Mouse (Mus musculus) T-helper 2 cell (primary cell): ENCODE results near the gene Zfp420.
"Not testable (repeated sequence)": the region's sequence is repeated elsewhere in the genome, so short reads cannot be mapped to it uniquely, and the experiment has no call there.

Experiments
- in situ Hi-C: fragments of 300-600 bp; cut with MboI, MseI; formaldehyde crosslinking; loops from one replicate; pipeline ENCODE4 v1.15.1; 2025; ENCODE audit warnings: high pct_unique_total_duplicates

The Zfp420 gene

DNA sequence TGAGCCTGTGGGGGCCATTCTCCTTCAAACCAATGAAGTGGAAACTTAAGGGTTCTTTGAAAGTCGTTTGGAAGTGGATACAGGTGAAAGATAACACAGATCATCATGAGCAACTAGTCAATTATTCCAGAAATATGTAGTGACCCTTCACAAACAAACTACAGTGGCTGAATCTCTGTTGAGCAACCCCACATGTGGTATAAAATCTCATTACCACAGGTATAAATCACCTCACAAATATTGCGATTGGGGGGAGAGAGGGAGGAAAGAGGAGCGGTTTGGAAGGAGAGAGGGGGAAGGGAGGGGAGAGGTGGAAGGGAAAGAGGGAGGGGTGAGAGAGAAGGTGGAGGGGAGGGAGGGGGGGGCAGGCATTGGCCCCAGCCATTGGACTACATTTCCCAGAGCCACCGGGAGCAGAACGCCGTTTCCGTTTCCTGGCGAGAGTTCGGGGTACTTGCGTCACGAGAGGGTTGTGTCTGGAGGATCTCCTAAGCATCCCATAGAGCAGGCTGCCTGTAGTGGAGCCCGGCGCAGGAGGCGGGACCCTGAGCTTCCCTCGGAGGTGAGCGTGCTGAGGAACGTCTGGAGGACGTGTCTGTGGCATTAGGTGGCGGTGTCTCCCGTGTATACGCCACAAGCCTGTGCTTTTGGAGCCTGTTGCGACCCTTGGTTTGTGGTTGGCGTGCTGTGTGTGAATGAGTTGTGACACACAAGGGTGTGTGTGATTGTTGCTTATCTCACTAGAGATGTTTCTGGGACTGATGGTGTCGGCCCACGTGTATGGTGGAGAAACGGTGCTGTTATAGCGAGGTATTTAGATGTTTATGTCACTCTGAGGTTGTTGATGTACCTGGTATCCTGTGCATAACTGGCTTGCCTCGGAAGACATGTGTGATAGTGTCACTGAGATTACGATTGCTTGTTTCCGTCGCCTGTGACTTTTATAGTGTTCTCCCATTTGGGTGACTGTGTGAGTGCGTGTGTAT lies at the start of gene Zfp420:
Zfp420 (plus strand) TSS at position 448 of the 986 bp plus-strand sequence.
- in situ Hi-C loops, result loop anchor here (5.0 kb wide), 3 partner anchors 38 to 92 kb away; partner anchors contain the start of genes Zfp27, Zfp383 and Zfp74

DNA sequence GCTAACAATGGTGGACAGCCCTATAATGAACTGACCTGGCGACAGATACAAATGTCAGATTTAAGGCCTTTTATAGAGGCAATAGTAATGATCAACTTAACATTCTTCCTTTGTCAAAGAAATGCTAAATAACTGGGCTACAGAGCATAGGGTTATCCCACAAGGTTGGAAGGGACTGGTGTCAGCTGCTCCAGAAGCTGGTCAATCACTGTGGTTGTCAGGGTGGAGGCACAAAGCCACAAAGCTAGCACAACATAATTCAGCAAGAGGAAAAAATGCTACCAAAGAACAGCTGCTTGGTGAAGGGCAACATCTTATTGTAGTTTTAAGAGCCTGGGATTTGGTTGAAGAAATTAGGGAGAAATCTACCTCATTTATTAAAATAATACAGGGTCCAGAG lies 47.5 kb upstream of the Zfp420 start:
- in situ Hi-C loops, result loop anchor here (5.0 kb wide), 1 partner anchor 45 kb away; the partner anchor contains the start of gene Zfp84

DNA sequence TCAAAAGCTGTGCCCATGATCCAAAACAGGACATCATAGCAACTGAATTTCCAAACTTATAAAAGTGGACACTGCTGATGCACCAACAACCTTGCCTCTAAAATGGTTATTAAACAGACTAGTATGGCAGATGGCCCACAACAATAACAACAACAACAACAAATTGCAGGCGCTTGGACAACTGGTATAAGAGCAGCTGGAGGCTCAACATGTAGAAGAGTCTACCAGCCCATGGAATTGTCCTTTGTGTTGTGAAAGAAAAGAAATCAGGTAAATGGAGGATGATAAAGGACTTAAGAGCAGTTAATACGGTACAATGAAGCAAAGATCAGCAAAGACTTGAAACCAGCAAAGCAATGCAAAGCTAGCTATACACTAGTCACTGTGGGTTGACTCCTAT lies 45.4 kb upstream of the Zfp420 start:
- in situ Hi-C loops, result loop anchor here (5.0 kb wide), 1 partner anchor 47 kb away; the partner anchor contains the start of gene Zfp84

DNA sequence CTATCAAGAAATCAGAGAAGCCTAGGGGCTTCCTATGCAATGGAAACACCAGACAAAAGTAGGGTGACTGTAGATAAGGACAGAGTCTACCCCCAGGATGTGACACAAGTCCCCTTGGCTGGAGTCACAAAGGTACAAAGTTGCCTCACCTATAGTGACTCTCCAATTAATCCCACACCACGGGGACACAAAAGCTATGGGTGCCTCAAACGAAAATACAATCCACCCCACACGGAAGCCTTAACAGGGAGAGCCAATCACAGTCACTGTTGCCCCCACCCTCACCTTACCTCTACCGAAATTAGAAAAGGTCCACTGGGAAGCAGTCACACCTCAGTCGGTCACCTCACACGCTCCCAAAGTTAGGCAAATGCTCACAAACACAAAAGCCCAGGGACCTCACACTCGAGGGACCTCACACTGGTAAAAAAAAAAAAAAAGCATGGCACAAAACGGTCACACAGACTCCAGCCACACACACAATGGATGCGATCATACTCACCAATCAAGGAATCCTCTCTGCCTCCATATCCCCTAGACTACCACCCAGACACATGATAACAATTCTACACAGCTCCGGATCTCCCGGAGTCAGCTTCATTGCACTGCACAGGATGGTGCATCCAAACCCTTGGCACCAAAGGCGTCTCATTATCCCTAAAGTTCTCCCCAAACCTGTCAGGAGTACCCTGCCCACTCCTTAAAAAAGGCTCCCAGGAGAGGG lies 44.6 kb upstream of the Zfp420 start:
- in situ Hi-C loops, result no loop called here

DNA sequence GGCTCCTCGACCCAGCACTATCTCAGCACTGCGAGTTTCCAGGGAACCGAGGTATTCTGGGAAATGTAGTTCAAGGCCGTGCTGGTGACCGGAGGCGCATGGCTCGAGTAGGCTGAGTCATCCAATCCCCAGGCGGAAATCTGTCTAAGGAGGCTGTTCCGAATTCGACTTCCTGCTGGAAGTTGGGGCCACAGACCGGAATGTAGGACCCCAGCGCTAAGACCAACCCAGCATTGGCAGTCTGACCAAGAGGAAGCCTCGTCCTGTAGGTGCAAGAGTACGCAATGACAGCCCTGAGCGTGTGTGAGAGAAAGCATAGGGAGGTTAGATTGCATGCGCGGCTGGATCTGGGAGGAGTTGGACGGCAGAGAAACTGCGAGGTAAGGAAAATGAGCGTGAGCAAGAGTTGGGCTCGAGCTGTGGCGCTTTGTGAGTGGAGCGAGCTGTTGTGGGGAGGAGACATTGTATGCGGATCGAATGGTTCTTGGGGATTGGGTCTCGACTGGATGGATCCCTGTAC lies 43.8 kb upstream of the Zfp420 start, which contains the start of gene Zfp790:
Zfp790 (plus strand) TSS at position 205 of the 520 bp plus-strand sequence.
- in situ Hi-C loops, result no loop called here

DNA sequence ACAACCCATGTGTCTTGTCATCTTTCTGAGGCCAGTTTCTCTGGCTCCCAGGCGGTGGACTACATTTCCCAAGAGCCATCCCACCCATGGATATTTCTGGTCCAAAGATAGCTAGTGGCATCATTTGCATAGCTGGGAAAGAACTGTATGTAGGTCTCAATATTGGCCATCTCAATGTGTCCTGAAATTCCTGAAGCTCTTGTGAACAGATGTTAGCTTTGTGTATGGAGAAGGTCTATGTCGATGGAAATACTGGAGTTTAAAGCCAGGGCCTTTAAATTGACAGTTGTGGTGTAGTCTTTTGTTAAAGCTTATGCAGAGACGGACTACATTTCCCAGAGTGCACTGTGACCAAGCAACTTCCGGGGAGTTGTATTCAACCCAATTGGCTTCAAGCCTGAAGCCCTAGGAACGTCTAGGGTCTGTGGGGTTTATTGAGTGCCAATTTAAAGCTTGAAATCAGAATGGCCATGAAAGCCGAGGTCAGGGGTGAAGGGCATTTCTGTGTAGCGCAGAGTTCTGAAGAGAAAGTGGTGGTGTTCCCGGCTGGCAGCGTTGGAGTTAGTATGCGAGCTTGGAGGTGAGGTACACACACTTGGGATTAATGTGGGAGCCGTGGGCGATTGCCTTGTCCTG lies 41.0 kb upstream of the Zfp420 start:
- in situ Hi-C loops, result no loop called here

DNA sequence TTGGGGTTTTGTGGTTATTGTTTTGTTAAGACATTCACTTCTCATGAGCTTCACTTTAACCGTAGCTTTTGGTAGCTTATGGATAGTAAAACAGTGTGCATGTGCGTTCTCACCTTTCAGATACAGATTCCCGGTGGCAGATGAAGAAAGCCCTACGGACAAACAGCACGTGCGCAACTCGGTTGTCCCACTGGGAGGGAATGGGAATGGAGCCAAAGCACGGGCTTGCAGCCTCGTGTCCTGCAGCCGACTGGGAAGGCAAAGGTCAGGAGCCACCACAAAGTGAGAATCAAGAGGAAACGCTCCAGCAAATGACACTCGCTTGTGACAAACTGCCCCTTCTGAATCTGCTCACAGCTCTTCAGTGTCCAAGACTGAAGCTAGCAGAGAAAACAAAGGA lies 31.8 kb upstream of the Zfp420 start:
- in situ Hi-C loops, result no loop called here

DNA sequence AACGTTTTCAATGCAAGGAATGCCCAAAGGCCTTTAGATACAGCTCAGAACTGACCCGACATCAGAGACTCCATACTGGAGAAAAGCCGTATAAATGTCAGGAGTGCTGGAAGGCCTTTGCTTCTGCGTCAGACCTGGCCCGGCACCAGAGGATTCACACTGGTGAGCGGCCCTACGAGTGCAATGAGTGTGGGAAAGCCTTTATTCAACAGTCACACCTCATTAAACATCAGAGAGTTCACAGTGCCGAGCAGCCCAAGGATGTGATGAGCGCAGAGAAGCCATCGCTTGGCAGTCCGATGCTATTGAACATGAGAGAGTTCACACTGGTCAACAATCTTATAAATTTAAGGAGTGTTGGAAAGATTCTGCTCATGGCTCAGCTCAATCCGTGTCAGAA lies 30.0 kb upstream of the Zfp420 start:
- in situ Hi-C loops, result no loop called here

DNA sequence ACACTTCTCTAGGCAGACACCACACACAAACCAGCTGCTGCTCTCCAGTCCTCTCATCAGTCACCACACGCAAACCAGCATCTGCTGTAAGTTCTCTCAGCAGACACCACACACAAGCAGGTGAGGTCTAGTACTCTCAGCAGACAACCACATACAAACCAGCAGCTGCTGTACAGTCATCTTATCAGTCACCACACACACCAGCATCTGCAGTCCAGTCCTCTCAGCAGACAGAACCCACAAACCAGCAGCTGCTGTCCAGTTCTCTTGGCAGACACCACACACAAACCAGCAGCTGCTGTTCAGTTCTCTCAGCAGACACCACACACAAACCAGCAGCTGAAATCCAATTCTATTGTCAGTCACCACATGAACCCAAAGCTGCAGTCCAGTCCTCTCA lies 23.0 kb upstream of the Zfp420 start:
- in situ Hi-C loops, result no loop called here

DNA sequence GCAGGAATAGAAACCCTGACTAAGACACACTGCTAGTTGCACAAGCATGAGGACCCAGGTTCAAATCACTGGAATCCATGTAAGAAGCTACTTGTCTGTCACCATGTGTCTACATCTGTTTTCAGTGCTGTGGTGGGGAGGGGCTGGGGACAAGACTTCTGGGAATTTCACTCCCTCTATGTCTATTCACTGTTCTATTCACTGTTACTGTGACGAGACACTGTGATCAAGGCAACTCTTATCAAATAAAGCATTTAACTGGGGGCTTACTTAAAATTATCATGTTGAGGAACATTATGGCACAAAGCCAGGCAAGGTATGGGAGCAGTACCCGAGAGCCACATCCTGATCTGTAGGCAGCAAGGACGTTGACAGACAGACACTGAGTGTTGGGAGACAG lies 20.5 kb upstream of the Zfp420 start:
- in situ Hi-C loops, result no loop called here

DNA sequence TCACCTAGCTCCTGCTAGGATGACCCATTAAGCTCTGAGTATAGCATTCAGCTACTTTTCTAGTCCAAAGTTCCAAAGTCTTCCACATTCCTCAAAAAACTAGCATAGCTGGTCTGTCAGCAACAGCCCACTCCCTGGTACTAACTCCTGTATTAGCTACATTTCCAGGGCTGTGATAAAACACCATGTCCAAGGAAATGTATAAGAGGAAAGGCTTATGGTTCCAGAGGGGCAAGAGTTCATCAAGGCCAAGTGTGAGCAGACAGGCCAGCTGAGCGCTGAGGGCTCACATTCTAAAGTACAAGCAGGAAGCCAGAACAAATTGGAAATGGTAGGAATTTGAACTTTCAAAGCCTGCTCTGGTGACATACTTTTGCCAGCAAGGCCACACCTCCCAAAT lies 17.7 kb upstream of the Zfp420 start:
- in situ Hi-C loops, result no loop called here

DNA sequence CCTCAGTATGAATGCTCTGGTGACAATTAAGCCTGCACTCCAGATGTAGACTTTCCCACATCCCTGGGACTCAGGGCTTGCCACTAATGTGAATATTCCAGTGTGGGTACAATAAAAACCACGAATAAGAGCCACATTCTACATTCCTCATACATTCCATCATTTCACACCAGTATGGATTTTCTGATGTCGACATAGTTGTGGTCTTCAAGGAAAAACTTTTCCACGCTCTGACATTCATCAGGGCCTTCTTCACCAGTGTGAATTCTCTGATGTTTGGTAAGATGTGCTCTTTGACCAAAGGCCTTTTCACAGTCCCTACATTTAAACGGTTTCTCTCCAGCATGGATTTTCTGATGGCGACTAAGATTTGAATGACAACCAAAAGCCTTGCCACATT lies 15.2 kb upstream of the Zfp420 start:
- in situ Hi-C loops, result no loop called here

DNA sequence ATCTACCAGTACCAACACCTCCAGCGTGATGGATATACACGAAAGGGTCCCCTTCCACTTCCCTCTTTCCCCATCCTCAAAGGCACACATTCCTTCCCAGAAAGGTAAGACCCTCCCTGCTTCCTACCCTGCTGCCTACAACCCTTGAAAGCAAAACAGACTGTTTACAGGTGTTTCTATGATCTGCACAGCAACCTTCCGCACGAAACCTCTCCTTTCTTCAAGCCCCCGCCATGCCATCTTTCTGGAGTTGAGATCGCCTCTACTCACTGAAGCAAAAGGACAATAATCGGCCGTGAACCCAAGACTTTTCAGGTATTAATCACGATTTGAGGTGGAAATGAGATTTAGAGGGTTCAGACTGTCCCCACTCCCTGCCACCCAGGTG lies 7.0 kb upstream of the Zfp420 start:
- in situ Hi-C loops, result no loop called here

DNA sequence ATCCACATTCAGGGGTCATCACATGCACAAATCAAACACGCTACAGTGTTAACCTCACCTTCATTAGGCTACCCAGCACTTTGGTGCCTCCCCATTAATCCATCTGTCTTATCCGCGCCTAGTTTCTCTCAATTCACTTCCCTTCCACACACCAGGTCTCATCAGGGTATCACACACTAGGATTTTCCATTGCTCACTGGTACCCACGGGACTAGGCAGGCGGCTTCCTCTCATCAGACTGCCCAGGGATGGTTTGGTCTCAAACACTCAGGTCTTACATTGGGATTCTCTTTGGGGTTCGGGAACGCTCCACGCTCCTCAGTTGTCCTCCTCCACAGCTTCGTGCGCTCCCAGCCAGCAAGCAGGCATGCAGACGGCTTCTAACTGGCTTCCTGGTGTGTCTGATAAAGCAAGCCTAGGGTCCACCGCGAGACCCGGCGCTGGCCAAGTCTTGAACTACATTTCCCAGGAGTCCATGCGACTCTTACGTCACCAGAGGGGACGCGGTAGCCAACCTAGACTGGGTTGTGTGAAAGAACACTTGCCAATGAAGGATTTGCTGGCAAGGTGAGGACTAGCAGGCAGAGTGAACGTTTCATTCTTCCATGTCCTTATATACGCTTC lies 6.4 kb upstream of the Zfp420 start, which contains the start of gene Zfp940:
Zfp940 (minus strand) TSS at position 451 of the 624 bp plus-strand sequence.
- in situ Hi-C loops, result no loop called here

DNA sequence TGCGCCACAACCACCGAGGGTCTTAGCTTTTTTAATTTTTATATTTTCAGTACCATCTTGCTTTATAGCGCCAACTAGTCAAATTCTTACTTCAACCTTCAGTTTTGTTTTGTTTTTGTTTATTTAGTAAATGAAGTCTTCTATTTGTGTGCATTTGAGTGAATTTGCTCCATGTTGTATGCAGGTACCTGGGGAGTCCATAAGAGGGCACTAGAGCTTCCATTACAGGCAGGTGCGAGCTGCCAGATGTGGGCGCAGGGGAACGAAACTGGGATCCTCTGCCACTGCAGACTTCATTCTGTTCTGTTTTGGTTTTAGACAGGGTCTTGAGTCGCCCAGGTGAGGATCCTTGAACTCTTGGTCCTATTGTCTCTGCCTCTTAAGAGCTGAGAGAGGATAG lies 1.9 kb downstream of the Zfp420 start:
- in situ Hi-C loops, result loop anchor here (5.0 kb wide), 2 partner anchors 46 to 91 kb away; partner anchors contain the start of genes Zfp27, Zfp383 and Zfp74

DNA sequence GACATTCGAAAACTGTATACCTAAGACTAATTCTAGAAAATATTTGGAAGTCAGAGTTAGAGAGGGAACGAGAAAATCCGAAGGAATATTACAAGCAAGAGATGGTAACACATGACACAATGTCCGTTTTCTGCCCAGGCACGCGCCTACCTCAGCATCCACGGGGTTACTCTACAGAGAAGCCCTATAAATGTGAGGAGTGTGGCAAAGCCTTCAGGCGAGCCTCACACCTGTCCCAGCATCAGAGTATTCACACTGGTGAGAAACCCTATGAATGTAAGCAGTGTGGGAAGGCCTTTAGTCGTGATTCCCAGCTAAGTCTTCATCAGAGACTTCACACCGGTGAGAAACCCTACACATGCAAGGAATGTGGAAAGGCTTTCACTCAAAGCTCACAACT lies 14.5 kb downstream of the Zfp420 start:
- in situ Hi-C loops, result no loop called here

DNA sequence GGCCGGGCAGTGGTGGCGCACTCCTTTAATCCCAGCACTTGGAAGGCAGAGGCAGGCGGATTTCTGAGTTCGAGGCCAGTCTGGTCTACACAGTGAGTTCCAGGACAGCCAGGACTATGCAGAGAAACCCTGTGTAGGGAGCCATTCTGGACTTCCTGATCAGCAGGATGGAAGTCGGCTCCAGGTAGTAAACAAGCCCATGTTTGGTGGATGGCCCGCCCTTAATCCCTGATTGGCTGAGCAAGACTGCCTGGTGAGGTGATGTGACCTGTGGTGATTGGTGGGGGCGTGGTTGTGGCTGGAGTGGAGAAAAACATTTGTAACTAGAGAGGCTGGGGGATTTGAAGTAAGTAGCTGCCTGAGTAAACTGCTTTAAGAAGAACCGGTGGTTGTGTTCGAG lies 17.8 kb downstream of the Zfp420 start:
- in situ Hi-C loops, result not testable (repeated sequence)

DNA sequence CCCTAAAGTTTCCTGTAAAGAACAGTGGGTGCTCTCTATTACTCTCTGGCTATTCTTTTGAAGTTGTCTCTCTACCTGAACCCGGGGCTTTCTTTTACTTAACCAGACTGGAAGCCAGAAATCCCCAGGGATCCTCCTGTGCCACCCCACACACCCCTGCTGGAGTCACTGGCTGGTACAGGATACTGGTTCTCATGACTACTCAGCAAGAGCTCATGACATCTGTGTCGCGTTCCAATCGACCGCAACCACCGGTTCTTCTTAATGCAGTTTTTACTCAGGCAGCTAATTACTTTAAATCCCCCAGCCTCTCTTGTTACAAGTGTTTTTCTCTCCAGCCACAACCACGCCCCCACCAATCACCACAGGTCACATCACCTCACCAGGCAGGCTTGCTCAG lies 20.3 kb downstream of the Zfp420 start:
- in situ Hi-C loops, result no loop called here

DNA sequence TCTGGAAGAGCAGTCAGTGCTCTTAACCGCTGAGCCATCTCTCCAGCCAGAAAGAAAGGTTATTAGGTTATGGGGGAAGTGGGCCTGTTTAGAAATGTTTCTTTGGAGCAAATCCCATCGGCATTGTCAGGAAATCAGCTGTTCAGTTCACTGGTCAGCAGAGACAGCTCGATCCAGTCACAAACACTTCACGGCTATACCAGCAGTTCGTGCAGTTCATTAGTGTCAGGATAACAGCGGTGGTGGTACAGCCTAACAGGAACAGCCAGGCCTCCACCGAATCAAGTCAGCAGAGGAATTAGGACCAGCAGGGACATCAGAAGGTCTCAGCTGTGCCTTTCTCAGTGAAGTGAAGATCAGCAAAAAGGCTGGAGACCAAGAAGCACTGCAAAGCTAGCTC lies 21.1 kb downstream of the Zfp420 start:
- in situ Hi-C loops, result no loop called here

DNA sequence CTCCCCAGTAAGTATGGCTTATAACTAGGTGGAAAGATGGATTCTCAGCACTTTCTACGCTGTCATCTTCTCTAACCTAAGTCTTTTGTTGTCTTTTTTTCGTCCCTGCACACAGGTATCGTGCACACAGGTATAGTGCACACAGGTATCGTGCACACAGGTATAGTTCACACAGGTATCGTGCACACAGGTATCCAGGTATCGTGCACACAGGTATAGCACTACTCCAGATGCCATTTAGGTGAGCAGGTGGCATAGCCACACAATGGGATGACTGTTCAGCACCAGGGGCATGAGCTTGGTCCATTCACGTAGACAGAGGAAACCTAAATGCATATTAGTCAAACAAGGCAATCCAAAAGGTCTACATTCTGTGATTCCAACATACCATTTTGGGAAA lies 30.7 kb downstream of the Zfp420 start:
- in situ Hi-C loops, result no loop called here

DNA sequence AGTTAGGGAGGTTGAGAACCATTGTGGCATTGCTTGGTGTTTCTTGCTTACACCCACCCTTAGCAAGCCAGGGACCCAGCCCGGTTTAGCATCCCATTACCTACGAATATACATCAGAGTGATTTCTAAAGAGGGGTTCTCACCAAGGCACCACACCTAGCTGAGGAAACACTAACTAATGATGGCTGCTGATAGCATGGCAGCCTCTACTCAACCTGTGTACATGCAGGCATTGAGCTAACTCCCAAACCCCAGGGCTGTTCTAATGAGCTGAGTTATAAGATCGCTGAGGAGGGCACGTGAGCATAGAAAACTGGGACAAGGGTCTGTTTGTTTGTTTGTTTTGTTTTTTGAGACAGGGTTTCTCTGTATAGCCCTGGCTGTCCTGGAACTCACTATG lies 33.0 kb downstream of the Zfp420 start:
- in situ Hi-C loops, result no loop called here
